Mouse (Mus musculus): Measurements from ENCODE around the gene Vnn3. TPM values are rescaled to one million over a fixed set of nuclear protein-coding genes. Genes with fewer than 3 reads are reported as not detected.

Vnn3 gene
- total and polyA plus RNA-seq, 3 experiments: not detected

GRCm38 (mm10) chr10:23812438-23812759 lies 38.9 kb upstream of the Vnn3 start:
- H3K79me2 ChIP-seq (ENCODE audit: control insufficient read depth, insufficient read depth, low read length, poor library complexity): no peaks in the 10 kb centered on the region
- no peak overlapping the region for H3K4me3 ChIP-seq (ENCODE audit: control insufficient read depth in 1 of 2, insufficient read depth in 1 of 2, low read depth in 2 of 2, low read length in 2 of 2)

DNA sequence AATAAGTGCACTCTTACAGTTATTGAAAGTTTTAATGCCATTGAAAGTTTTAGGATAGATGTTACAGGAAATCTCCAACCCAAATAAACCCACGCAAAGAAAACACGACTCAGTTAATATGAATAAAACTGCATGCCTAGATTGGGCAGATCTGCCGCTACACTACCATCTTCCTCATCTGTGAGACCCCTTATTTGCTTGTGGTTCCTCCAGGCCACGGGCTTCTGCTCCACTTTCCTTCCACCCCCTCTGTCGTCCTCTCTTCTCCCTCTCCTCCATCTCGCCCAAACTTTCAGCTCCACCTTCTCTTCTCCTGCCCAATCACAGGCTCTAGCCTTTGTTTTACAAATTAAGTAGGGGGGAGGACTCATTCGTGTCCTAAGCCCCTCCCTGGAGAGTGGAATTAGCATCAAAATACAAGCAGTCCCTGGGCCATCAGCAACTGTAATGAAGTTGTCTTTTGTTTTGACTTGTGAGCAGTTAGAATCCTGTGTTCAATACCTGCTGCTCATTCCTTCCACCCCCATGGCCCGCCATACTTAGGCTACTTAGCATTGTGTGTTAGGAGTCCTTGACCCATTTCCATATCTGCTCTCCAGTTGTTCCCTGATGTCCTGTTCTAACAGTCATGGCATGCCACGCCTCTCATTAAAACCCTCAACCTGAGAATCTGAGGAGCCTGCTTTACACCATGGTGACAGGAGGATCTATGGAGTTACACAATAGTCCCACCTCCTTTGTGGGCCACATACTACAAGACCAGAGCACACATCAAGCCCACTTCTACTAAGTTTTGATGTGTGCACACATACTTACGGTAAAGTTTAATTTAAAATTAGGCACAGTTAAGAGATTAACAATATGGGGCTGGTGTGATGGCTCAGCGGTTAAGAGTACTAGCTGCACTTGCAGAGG lies 38.2 kb upstream of the Vnn3 start:
- H3K4me3 ChIP-seq (ENCODE audit: control insufficient read depth in 1 of 2, insufficient read depth in 1 of 2, low read depth in 2 of 2, low read length in 2 of 2): no peak overlapping the region
- H3K9ac ChIP-seq (ENCODE audit: control insufficient read depth, low read depth, low read length, poor library complexity, severe bottlenecking): no peak overlapping the region
- no peaks in the 10 kb centered on the region for H3K9me3 ChIP-seq (replicated peaks; ENCODE audit: insufficient read depth, low read length)
- DNase-seq (ENCODE audit: low read depth, low spot score): peak; percentile 15
- no peak for TF ChIP-seq NELFE (IDR thresholded peaks at IDR 0.05; ENCODE audit: low read depth, low read length)
- H3K27ac ChIP-seq (ENCODE audit: control insufficient read depth, low read depth, low read length): no peak overlapping the region
- no peaks in the 10 kb centered on the region for H3K79me2 ChIP-seq (ENCODE audit: control insufficient read depth, insufficient read depth, low read length, poor library complexity)
- H3K27me3 ChIP-seq (ENCODE audit: control insufficient read depth in 1 of 2, insufficient read depth in 2 of 2, low read length in 2 of 2): no peaks in the 10 kb centered on the region; a peak in 1 of 4 replicates
- H3K4me1 ChIP-seq (ENCODE audit: control insufficient read depth in 1 of 2, insufficient read depth in 2 of 2, low read length in 2 of 2): peaks cover 0 to 4% of the 10 kb centered on the region in 2 experiments; a peak in 1 of 4 replicates
- H3K36me3 ChIP-seq (ENCODE audit: control insufficient read depth in 1 of 2, insufficient read depth in 2 of 2, low read length in 2 of 2): no peaks in the 10 kb centered on the region

More at GRCm38 (mm10) chr10:23812438-23812759, 38.9 kb upstream of the Vnn3 start:
- no peak for DNase-seq (ENCODE audit: low read depth, low spot score)
- no peak overlapping the region for H3K27ac ChIP-seq (ENCODE audit: control insufficient read depth, low read depth, low read length)
- TF ChIP-seq ZC3H11A (IDR thresholded peaks at IDR 0.05; ENCODE audit: low read depth, low read length) (no peak), MXI1 (IDR thresholded peaks at IDR 0.05; ENCODE audit: low read depth, low read length) (no peak), UBTF (IDR thresholded peaks at IDR 0.05; ENCODE audit: borderline replicate concordance, insufficient read depth, low read depth, low read length) (no peak), MAFK (IDR thresholded peaks at IDR 0.05; ENCODE audit: borderline replicate concordance, low read depth, low read length) (no peak), E2F4 (IDR thresholded peaks at IDR 0.05; ENCODE audit: borderline replicate concordance, low read depth, low read length) (no peak), MAZ (IDR thresholded peaks at IDR 0.05; ENCODE audit: low read depth, low read length) (no peak)
- H3K36me3 ChIP-seq (ENCODE audit: control insufficient read depth in 1 of 2, insufficient read depth in 2 of 2, low read length in 2 of 2): no peaks in the 10 kb centered on the region
- H3K4me1 ChIP-seq (ENCODE audit: control insufficient read depth in 1 of 2, insufficient read depth in 2 of 2, low read length in 2 of 2): peaks cover 0 to 4% of the 10 kb centered on the region in 2 experiments; a peak in 1 of 4 replicates
- H3K27me3 ChIP-seq (ENCODE audit: control insufficient read depth in 1 of 2, insufficient read depth in 2 of 2, low read length in 2 of 2): no peaks in the 10 kb centered on the region; a peak in 1 of 4 replicates
- H3K9me3 ChIP-seq (replicated peaks; ENCODE audit: insufficient read depth, low read length): no peaks in the 10 kb centered on the region
- no peak overlapping the region for H3K9ac ChIP-seq (ENCODE audit: control insufficient read depth, low read depth, low read length, poor library complexity, severe bottlenecking)

DNA sequence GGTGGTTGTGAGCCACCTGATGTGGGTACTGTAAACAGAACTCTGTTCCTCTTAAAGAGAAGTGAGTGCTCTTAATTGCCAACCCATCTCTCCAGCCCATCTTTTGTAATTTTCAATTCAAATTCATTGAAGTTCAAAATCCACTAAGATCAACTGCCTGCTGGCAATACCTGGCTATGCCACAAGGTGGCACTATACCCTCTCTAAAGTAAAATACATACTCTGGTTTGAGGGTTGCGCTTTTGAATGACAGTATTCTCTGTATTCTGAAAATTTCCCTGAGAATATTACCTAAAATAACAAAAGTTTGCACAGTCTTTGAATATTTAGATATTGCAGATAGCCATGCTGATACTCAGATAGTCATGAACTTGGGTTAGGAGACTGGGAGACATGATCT lies 36.1 kb upstream of the Vnn3 start:
- no peak overlapping the region for H3K4me3 ChIP-seq (ENCODE audit: control insufficient read depth in 1 of 2, insufficient read depth in 1 of 2, low read depth in 2 of 2, low read length in 2 of 2)
- H3K79me2 ChIP-seq (ENCODE audit: control insufficient read depth, insufficient read depth, low read length, poor library complexity): no peaks in the 10 kb centered on the region
- no peak overlapping the region for H3K27ac ChIP-seq (ENCODE audit: control insufficient read depth, low read depth, low read length)
- no peak overlapping the region for H3K9ac ChIP-seq (ENCODE audit: control insufficient read depth, low read depth, low read length, poor library complexity, severe bottlenecking)
- no peaks in the 10 kb centered on the region for H3K9me3 ChIP-seq (replicated peaks; ENCODE audit: insufficient read depth, low read length)
- no peaks in the 10 kb centered on the region; a peak in 2 of 4 replicates for H3K27me3 ChIP-seq (ENCODE audit: control insufficient read depth in 1 of 2, insufficient read depth in 2 of 2, low read length in 2 of 2)
- H3K4me1 ChIP-seq (ENCODE audit: control insufficient read depth in 1 of 2, insufficient read depth in 2 of 2, low read length in 2 of 2): peaks cover 0 to 4% of the 10 kb centered on the region in 2 experiments; a peak in 1 of 4 replicates
- no peak for TF ChIP-seq NRF1 (IDR thresholded peaks at IDR 0.05; ENCODE audit: insufficient read depth, low read depth, low read length, poor library complexity, severe bottlenecking)
- TF ChIP-seq JUND (IDR thresholded peaks at IDR 0.05; ENCODE audit: low read depth, low read length): no peak
- TF ChIP-seq UBTF (IDR thresholded peaks at IDR 0.05; ENCODE audit: borderline replicate concordance, insufficient read depth, low read depth, low read length): no peak
- TF ChIP-seq CTCF (IDR thresholded peaks at IDR 0.05 in 2 of 3, conservative IDR thresholded peaks at IDR 0.05 in 1 of 3; ENCODE audit: control insufficient read depth in 1 of 3, insufficient read depth in 1 of 3, low read depth in 2 of 3, low read length in 3 of 3, poor library complexity in 1 of 3, severe bottlenecking in 1 of 3): peak; percentile 41 to 89 (median 87)
- no peak for TF ChIP-seq MXI1 (IDR thresholded peaks at IDR 0.05; ENCODE audit: low read depth, low read length)
- no peak for TF ChIP-seq ZKSCAN1 (IDR thresholded peaks at IDR 0.05; ENCODE audit: low read depth, low read length)
- no peak for TF ChIP-seq MAFK (IDR thresholded peaks at IDR 0.05; ENCODE audit: borderline replicate concordance, low read depth, low read length)
- TF ChIP-seq ZC3H11A (IDR thresholded peaks at IDR 0.05; ENCODE audit: low read depth, low read length): peak; percentile 63
- TF ChIP-seq SMC3 (IDR thresholded peaks at IDR 0.05; ENCODE audit: low read depth, low read length): peak; percentile 84
- TF ChIP-seq RAD21 (IDR thresholded peaks at IDR 0.05; ENCODE audit: low read depth, low read length): peak; percentile 86
- no peak for TF ChIP-seq TBP (IDR thresholded peaks at IDR 0.05; ENCODE audit: low read depth, low read length)
- no peaks in the 10 kb centered on the region for H3K36me3 ChIP-seq (ENCODE audit: control insufficient read depth in 1 of 2, insufficient read depth in 2 of 2, low read length in 2 of 2)
- peak; percentile 74 for DNase-seq (ENCODE audit: low read depth, low spot score)
